Mouse (Mus musculus) forebrain, embryonic 10.5 days (tissue): ENCODE results near the gene Pcdh15. TPM values are rescaled to one million over a fixed set of nuclear protein-coding genes. Genes with fewer than 3 reads are reported as not detected.

Source experiments
- DNase-seq: peaks from one replicate; pipeline ENCODE4 v3.0.0-alpha.2; 2017; ENCODE audit warnings: low spot score; ENCODE audit errors: extremely low spot score
- H3K27ac ChIP-seq: fragments of 300-500 bp; sonication (generic); 2 replicates; pipeline ENCODE4 v1.5.1; 2016; ENCODE audit warnings: mild to moderate bottlenecking
- H3K27me3 ChIP-seq: fragments of 300-500 bp; sonication (generic); 2 replicates; pipeline ENCODE4 v1.6.1; 2016; ENCODE audit warnings: mild to moderate bottlenecking; ENCODE audit not compliant: poor library complexity, severe bottlenecking
- H3K36me3 ChIP-seq: fragments of 300-500 bp; sonication (generic); replicated peaks from 2 replicates; pipeline ENCODE4 v1.6.1; 2016; ENCODE audit warnings: mild to moderate bottlenecking, moderate library complexity
- H3K4me1 ChIP-seq: fragments of 300-500 bp; sonication (generic); 2 replicates; pipeline ENCODE4 v1.6.1; 2016
- H3K4me3 ChIP-seq: fragments of 300-500 bp; sonication (generic); 2 replicates; pipeline ENCODE4 v1.5.1; 2016; ENCODE audit warnings: mild to moderate bottlenecking, moderate library complexity
- H3K9me3 ChIP-seq: fragments of 300-500 bp; sonication (generic); 2 replicates; pipeline ENCODE4 v1.6.1; 2016; ENCODE audit warnings: mild to moderate bottlenecking, moderate library complexity
- WGBS: fragments of 180-500 bp; shearing (Covaris S2); methylation state at CpG from one replicate; pipeline ENCODE4 v1.1.7; 2016; 5-methylcytosine and 5-hydroxymethylcytosine counted together
- polyA plus RNA-seq: library from polyadenylated mRNA; unstranded; fragments of >200 nt; fragmentation: Nextera tagmentation; extraction: Ambion mirVana; gene quantifications from 2 replicates; pipeline ENCODE4 v1.2.1, GENCODE M21; 2016

Gene Pcdh15
- polyA plus RNA-seq, 1 experiment from 2014 or later: 0.24 TPM

GRCm38 (mm10) chr10:74305439-74306158 is 1206.5 kb downstream of the Pcdh15 start:
- no peak for DNase-seq
- Histone ChIP-seq H3K4me1 (no peaks in the 10 kb centered on the region), H3K27ac (no peak overlapping the region), H3K36me3 (no peaks in the 10 kb centered on the region), H3K9me3 (no peaks in the 10 kb centered on the region), H3K27me3 (no peaks in the 10 kb centered on the region), H3K4me3 (no peak overlapping the region)
- 86% methylated on average over 5 of the region's 5 CpGs for WGBS

GRCm38 (mm10) chr10:74307035-74307434 is 1207.9 kb downstream of the Pcdh15 start:
- 92% methylated on average over 3 of the region's 3 CpGs for WGBS
- Histone ChIP-seq H3K9me3 (no peaks in the 10 kb centered on the region), H3K4me3 (no peak overlapping the region), H3K4me1 (no peaks in the 10 kb centered on the region), H3K36me3 (no peaks in the 10 kb centered on the region), H3K27ac (no peak overlapping the region), H3K27me3 (no peaks in the 10 kb centered on the region)
- DNase-seq: no peak

GRCm38 (mm10) chr10:74316091-74316490 is 1216.9 kb downstream of the Pcdh15 start:
- Histone ChIP-seq H3K9me3 (no peaks in the 10 kb centered on the region), H3K4me3 (no peak overlapping the region), H3K27ac (no peak overlapping the region), H3K4me1 (no peaks in the 10 kb centered on the region), H3K36me3 (no peaks in the 10 kb centered on the region), H3K27me3 (no peaks in the 10 kb centered on the region)
- no peak for DNase-seq
- WGBS: 93% methylated on average over 2 of the region's 2 CpGs

GRCm38 (mm10) chr10:74335412-74335811 is 1236.3 kb downstream of the Pcdh15 start:
- H3K36me3 ChIP-seq: no peaks in the 10 kb centered on the region
- no peak overlapping the region for H3K4me3 ChIP-seq
- 95% methylated on average over 7 of the region's 7 CpGs for WGBS
- H3K27ac ChIP-seq: no peak overlapping the region
- H3K27me3 ChIP-seq: no peaks in the 10 kb centered on the region
- H3K4me1 ChIP-seq: no peaks in the 10 kb centered on the region
- DNase-seq: no peak
- H3K9me3 ChIP-seq: no peaks in the 10 kb centered on the region

- Histone ChIP-seq H3K36me3 (no peaks in the 10 kb centered on the region), H3K9me3 (no peaks in the 10 kb centered on the region), H3K27ac (no peak overlapping the region), H3K4me1 (no peaks in the 10 kb centered on the region), H3K4me3 (no peak overlapping the region), H3K27me3 (no peaks in the 10 kb centered on the region)
- WGBS: 87% methylated on average over 3 of the region's 3 CpGs
- DNase-seq: no peak
These were observed 1240.4 kb downstream of the Pcdh15 start for GRCm38 (mm10) chr10:74339247-74340160.

- Histone ChIP-seq H3K4me3 (no peak overlapping the region), H3K27ac (no peak overlapping the region), H3K9me3 (no peaks in the 10 kb centered on the region), H3K27me3 (no peaks in the 10 kb centered on the region), H3K36me3 (no peaks in the 10 kb centered on the region), H3K4me1 (no peaks in the 10 kb centered on the region)
- 67% methylated on average over 5 of the region's 5 CpGs for WGBS
- no peak for DNase-seq
These were observed 1260.4 kb downstream of the Pcdh15 start for GRCm38 (mm10) chr10:74359526-74359925.

- 93% methylated on average over 1 of the region's 1 CpGs for WGBS
- H3K36me3 ChIP-seq: no peaks in the 10 kb centered on the region
- H3K9me3 ChIP-seq: no peaks in the 10 kb centered on the region
- no peak for DNase-seq
- peaks cover 8% of the 10 kb centered on the region for H3K4me1 ChIP-seq
- no peak overlapping the region for H3K4me3 ChIP-seq
- H3K27me3 ChIP-seq: no peaks in the 10 kb centered on the region
- no peak overlapping the region for H3K27ac ChIP-seq
These were observed 1279.6 kb downstream of the Pcdh15 start for GRCm38 (mm10) chr10:74378697-74379096.

- H3K4me1 ChIP-seq: peaks cover 8% of the 10 kb centered on the region
- no peak overlapping the region for H3K4me3 ChIP-seq
- WGBS: 72% methylated on average over 7 of the region's 7 CpGs
- H3K36me3 ChIP-seq: no peaks in the 10 kb centered on the region
- H3K9me3 ChIP-seq: no peaks in the 10 kb centered on the region
- DNase-seq: no peak
- no peak overlapping the region for H3K27ac ChIP-seq
- H3K27me3 ChIP-seq: no peaks in the 10 kb centered on the region
These were observed 1280.4 kb downstream of the Pcdh15 start for GRCm38 (mm10) chr10:74379276-74380134.

GRCm38 (mm10) chr10:74387538-74388499 is 1288.7 kb downstream of the Pcdh15 start:
- WGBS: 86% methylated on average over 10 of the region's 10 CpGs
- no peaks in the 10 kb centered on the region for H3K9me3 ChIP-seq
- H3K27ac ChIP-seq: no peak overlapping the region
- H3K4me1 ChIP-seq: no peaks in the 10 kb centered on the region
- no peak overlapping the region for H3K4me3 ChIP-seq
- no peak for DNase-seq
- no peaks in the 10 kb centered on the region for H3K36me3 ChIP-seq
- no peaks in the 10 kb centered on the region for H3K27me3 ChIP-seq

- Histone ChIP-seq H3K4me3 (no peak overlapping the region), H3K27ac (no peak overlapping the region), H3K9me3 (no peaks in the 10 kb centered on the region), H3K4me1 (no peaks in the 10 kb centered on the region), H3K27me3 (no peaks in the 10 kb centered on the region), H3K36me3 (no peaks in the 10 kb centered on the region)
- no peak for DNase-seq
- WGBS: 85% methylated on average over 8 of the region's 8 CpGs
These were observed 1304.0 kb downstream of the Pcdh15 start for GRCm38 (mm10) chr10:74403111-74403510.

GRCm38 (mm10) chr10:74414021-74414420 is 1314.9 kb downstream of the Pcdh15 start:
- no peaks in the 10 kb centered on the region for H3K36me3 ChIP-seq
- H3K4me3 ChIP-seq: no peak overlapping the region
- no peaks in the 10 kb centered on the region for H3K4me1 ChIP-seq
- no peaks in the 10 kb centered on the region for H3K27me3 ChIP-seq
- WGBS: 82% methylated on average over 3 of the region's 3 CpGs
- no peak overlapping the region for H3K27ac ChIP-seq
- no peak for DNase-seq
- no peaks in the 10 kb centered on the region for H3K9me3 ChIP-seq

- 90% methylated on average over 1 of the region's 1 CpGs for WGBS
- H3K36me3 ChIP-seq: no peaks in the 10 kb centered on the region
- no peaks in the 10 kb centered on the region for H3K4me1 ChIP-seq
- DNase-seq: no peak
- H3K27ac ChIP-seq: no peak overlapping the region
- no peaks in the 10 kb centered on the region for H3K9me3 ChIP-seq
- H3K27me3 ChIP-seq: no peaks in the 10 kb centered on the region
- H3K4me3 ChIP-seq: no peak overlapping the region
These were observed 1315.8 kb downstream of the Pcdh15 start for GRCm38 (mm10) chr10:74414945-74415344.
